In the genomic region with DNA sequence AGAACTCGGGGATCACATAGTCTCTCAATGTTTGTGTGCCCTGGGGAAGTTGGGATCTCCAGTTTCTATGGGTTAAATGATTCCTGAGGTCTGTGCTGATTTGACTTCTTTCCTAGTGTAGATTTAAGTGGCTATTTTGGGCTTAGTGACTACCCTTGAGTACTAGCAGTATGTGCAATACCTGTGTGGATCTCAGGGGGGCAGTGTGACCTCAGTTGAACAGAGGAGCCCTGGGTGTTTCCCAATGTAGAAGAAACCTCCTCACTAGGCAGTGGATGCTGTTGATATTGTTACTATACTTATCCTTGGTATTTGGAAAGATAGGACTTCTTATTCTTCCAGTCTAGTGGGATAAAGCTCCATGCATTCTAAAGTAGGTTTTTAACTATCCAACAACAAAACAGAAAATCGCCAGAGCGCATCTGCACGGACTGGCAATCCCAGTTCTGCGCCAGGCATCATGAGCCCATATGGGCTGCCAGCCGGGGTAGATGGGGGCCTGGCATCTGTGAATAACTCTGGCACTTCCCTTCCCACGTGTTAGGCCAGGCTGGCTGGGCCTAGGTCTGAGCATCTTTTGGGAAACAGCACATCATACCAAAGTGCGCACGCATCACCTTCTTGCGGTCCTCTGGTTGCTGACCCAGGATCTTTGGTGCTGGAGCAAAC, we compare ENCODE assay signal across 8 mouse cellular contexts.
A peak's percentile ranks its signal among the peaks of the same experiment; 100 is the strongest.
DNase-seq lines count a peak whose midpoint lies in the region; ATAC-seq lines count a peak whose summit lies in the region.

No protein-coding gene starts in this region.

- peaks cover 6% of the 10 kb centered on the region; the same call in 1 of the 2 replicates for H3K36me3 ChIP-seq in hindbrain, embryonic 10.5 days
- H3K36me3 ChIP-seq in hindbrain, embryonic 14.5 days (replicated peaks; ENCODE audit: control insufficient read depth, insufficient read depth), result no peaks in the 10 kb centered on the region
- no peaks in the 10 kb centered on the region for H3K36me3 ChIP-seq in embryonic facial prominence, embryonic 11.5 days (replicated peaks; ENCODE audit: control insufficient read depth, insufficient read depth, low read depth, low read length)

- no peak for ATAC-seq in hindbrain, embryonic 14.5 days (ENCODE audit: low FRiP score)
- ATAC-seq in embryonic facial prominence, embryonic 11.5 days (replicated peaks; ENCODE audit: insufficient number of reproducible peaks, low FRiP score, low TSS enrichment, low read depth), result no peak

- H3K9ac ChIP-seq in hindbrain, embryonic 14.5 days, result no peak overlapping the region
- H3K9ac ChIP-seq in embryonic facial prominence, embryonic 11.5 days (replicated peaks; ENCODE audit: low read length), result no peak overlapping the region

- H3K9me3 ChIP-seq in hindbrain, embryonic 10.5 days, result no peaks in the 10 kb centered on the region
- H3K9me3 ChIP-seq in hindbrain, embryonic 14.5 days (ENCODE audit: control insufficient read depth, low read length), result no peaks in the 10 kb centered on the region
- H3K9me3 ChIP-seq in embryonic facial prominence, embryonic 11.5 days (replicated peaks; ENCODE audit: control insufficient read depth, low read length), result no peaks in the 10 kb centered on the region

- peaks cover 18% of the 10 kb centered on the region for H3K4me1 ChIP-seq in hindbrain, embryonic 10.5 days (replicated peaks)
- peaks cover 25% of the 10 kb centered on the region; the same call in 1 of the 2 replicates for H3K4me1 ChIP-seq in hindbrain, embryonic 14.5 days (replicated peaks; ENCODE audit: control insufficient read depth, insufficient read depth, low read length)
- H3K4me1 ChIP-seq in embryonic facial prominence, embryonic 11.5 days (ENCODE audit: control insufficient read depth, insufficient read depth, low read length), result no peaks in the 10 kb centered on the region

- H3K4me3 ChIP-seq in hindbrain, embryonic 10.5 days, result no peak overlapping the region
- no peak overlapping the region for H3K4me3 ChIP-seq in hindbrain, embryonic 14.5 days (replicated peaks; ENCODE audit: low read length)
- no peak overlapping the region for H3K4me3 ChIP-seq in embryonic facial prominence, embryonic 11.5 days (ENCODE audit: low read depth, low read length)

- 87% methylated on average over 10 of the region's 10 CpGs for WGBS in hindbrain, embryonic 10.5 days
- WGBS in hindbrain, embryonic 14.5 days, result 84% methylated on average over 10 of the region's 10 CpGs
- WGBS in embryonic facial prominence, embryonic 11.5 days, result 85% methylated on average over 10 of the region's 10 CpGs

- H3K27ac ChIP-seq in hindbrain, embryonic 10.5 days, result no peak overlapping the region
- H3K27ac ChIP-seq in hindbrain, embryonic 14.5 days, result no peak overlapping the region
- no peak overlapping the region for H3K27ac ChIP-seq in embryonic facial prominence, embryonic 11.5 days (replicated peaks; ENCODE audit: low read depth, low read length)

- no peak overlapping the region for H3K4me2 ChIP-seq in hindbrain, embryonic 14.5 days (replicated peaks)
- H3K4me2 ChIP-seq in embryonic facial prominence, embryonic 11.5 days (ENCODE audit: low read depth, low read length), result no peak overlapping the region

- peak; percentile 42 for DNase-seq in hindbrain, embryonic 10.5 days (ENCODE audit: low spot score)
- DNase-seq in hindbrain, embryonic 14.5 days (ENCODE audit: low spot score), result no peak
- peak; percentile 30 for DNase-seq in A20 (ENCODE audit: low read depth, low spot score)
- DNase-seq in NIH3T3 (ENCODE audit: low read depth), result peak; percentile 75
- DNase-seq in embryonic facial prominence, embryonic 11.5 days (ENCODE audit: low spot score), result peak; percentile 52
- DNase-seq in layer of hippocampus, adult 9-11 months, result peak; percentile 45
- peak; percentile 76 for DNase-seq in right cerebral cortex, postnatal 14 days
- no peak for DNase-seq in urinary bladder, postnatal 25 days (ENCODE audit: low spot score)

- no peaks in the 10 kb centered on the region for H3K27me3 ChIP-seq in hindbrain, embryonic 10.5 days (ENCODE audit: insufficient read depth, poor library complexity, severe bottlenecking)
- H3K27me3 ChIP-seq in hindbrain, embryonic 14.5 days (ENCODE audit: control insufficient read depth, insufficient read depth, low read length), result no peaks in the 10 kb centered on the region
- H3K27me3 ChIP-seq in embryonic facial prominence, embryonic 11.5 days (ENCODE audit: control insufficient read depth, insufficient read depth, low read length), result no peaks in the 10 kb centered on the region

Comparison
In these comparisons a context has a peak if more than half of its experiments do, and no peak if none do; other contexts are left out.
1. DNase-seq: peak in hindbrain, embryonic 10.5 days (single experiment), A20 (single experiment), NIH3T3 (single experiment), embryonic facial prominence, embryonic 11.5 days (single experiment), layer of hippocampus, adult 9-11 months (single experiment) and right cerebral cortex, postnatal 14 days (single experiment); none in hindbrain, embryonic 14.5 days (single experiment) and urinary bladder, postnatal 25 days (single experiment).